Mouse (Mus musculus) gastrocnemius, postnatal 25 days (tissue): ENCODE data around the gene Pced1b. TPM values are rescaled to one million over a fixed set of nuclear protein-coding genes. Genes with fewer than 3 reads are reported as not detected.
"Not testable (repeated sequence)": the region's sequence is repeated elsewhere in the genome, so short reads cannot be mapped to it uniquely, and the experiment has no call there.

Experiments used
- DNase-seq: peaks from one replicate; pipeline ENCODE4 v3.0.0; 2022
- long read RNA-seq, 2 experiments: library from polyadenylated mRNA; stranded (forward); transcript quantifications; one replicate each; pipeline ENCODE4 v2.0.0; 2021
- total RNA-seq, 2 experiments: library from RNA; stranded (reverse); gene quantifications; 1 replicate in 1 of 2; 2 replicates in 1 of 2; pipeline ENCODE4 v1.2.3; 2021

Gene Pced1b
- total RNA-seq = 1 to 10 TPM in 1 of 2 experiments, under 1 TPM in 1; 0.87 to 1.2 TPM
- long read RNA-seq, experiment 1, partial matches to known transcripts = 0 of 1 reads
- long read RNA-seq, experiment 1, other reads (novel, unspliced or antisense) = 1 of 1 reads
- long read RNA-seq, experiment 2, partial matches to known transcripts = 0 of 1 reads
- long read RNA-seq, experiment 2, other reads (novel, unspliced or antisense) = 1 of 1 reads

- peak; percentile 69 for DNase-seq
These were observed at the start of gene Pced1b, which contains the start of gene Amigo2 for GRCm38 (mm10) chr15:97246911-97247790. Gene Pced1b (plus strand): TSS chr15:97247107. Gene Amigo2 (minus strand): TSS chr15:97247287.

GRCm38 (mm10) chr15:97204889-97205288 is 42.0 kb upstream of the Pced1b start:
- DNase-seq = no peak

- no peak for DNase-seq
These were observed 41.1 kb upstream of the Pced1b start for GRCm38 (mm10) chr15:97205776-97206175.

GRCm38 (mm10) chr15:97206506-97206905 is 40.4 kb upstream of the Pced1b start:
- no peak for DNase-seq

GRCm38 (mm10) chr15:97209754-97210153 is 37.2 kb upstream of the Pced1b start:
- DNase-seq = not testable (repeated sequence)

- DNase-seq = no peak
These were observed 34.1 kb upstream of the Pced1b start for GRCm38 (mm10) chr15:97212501-97213477.

- no peak for DNase-seq
These were observed 30.1 kb upstream of the Pced1b start for GRCm38 (mm10) chr15:97216843-97217242.

- DNase-seq = no peak
These were observed 23.5 kb upstream of the Pced1b start for GRCm38 (mm10) chr15:97223431-97223830.

GRCm38 (mm10) chr15:97224003-97224402 is 22.9 kb upstream of the Pced1b start:
- DNase-seq = no peak

- DNase-seq = no peak
These were observed 17.3 kb upstream of the Pced1b start for GRCm38 (mm10) chr15:97229494-97230077.

- no peak for DNase-seq
These were observed 12.8 kb upstream of the Pced1b start for GRCm38 (mm10) chr15:97234076-97234475.

- DNase-seq = no peak
These were observed 11.7 kb upstream of the Pced1b start for GRCm38 (mm10) chr15:97235183-97235582.

- no peak for DNase-seq
These were observed 10.0 kb upstream of the Pced1b start for GRCm38 (mm10) chr15:97236943-97237342.

- DNase-seq = no peak
These were observed 1.5 kb upstream of the Pced1b start for GRCm38 (mm10) chr15:97245392-97245791.

GRCm38 (mm10) chr15:97246256-97246655 is 651 bp upstream of the Pced1b start:
- DNase-seq = no peak

GRCm38 (mm10) chr15:97247791-97248161 is 869 bp downstream of the Pced1b start:
- DNase-seq = no peak

GRCm38 (mm10) chr15:97248296-97248695 is 1.4 kb downstream of the Pced1b start:
- DNase-seq = no peak

- no peak for DNase-seq
These were observed 2.4 kb downstream of the Pced1b start for GRCm38 (mm10) chr15:97249322-97249721.

GRCm38 (mm10) chr15:97252493-97253034 is 5.7 kb downstream of the Pced1b start:
- DNase-seq = no peak

- no peak for DNase-seq
These were observed 7.5 kb downstream of the Pced1b start for GRCm38 (mm10) chr15:97254375-97254774.

- DNase-seq = no peak
These were observed 8.9 kb downstream of the Pced1b start for GRCm38 (mm10) chr15:97255800-97256199.

- no peak for DNase-seq
These were observed 9.5 kb downstream of the Pced1b start for GRCm38 (mm10) chr15:97256411-97256810.
